Mouse (Mus musculus): ENCODE data around the gene Mrpl38. TPM values are rescaled to one million over a fixed set of nuclear protein-coding genes. Genes with fewer than 3 reads are reported as not detected.
"Not testable (repeated sequence)": the region's sequence is repeated elsewhere in the genome, so short reads cannot be mapped to it uniquely, and the experiment has no call there.

Gene Mrpl38
- total RNA-seq, 2 experiments from 2014 or later: 62.5 to 66.0 TPM

DNA sequence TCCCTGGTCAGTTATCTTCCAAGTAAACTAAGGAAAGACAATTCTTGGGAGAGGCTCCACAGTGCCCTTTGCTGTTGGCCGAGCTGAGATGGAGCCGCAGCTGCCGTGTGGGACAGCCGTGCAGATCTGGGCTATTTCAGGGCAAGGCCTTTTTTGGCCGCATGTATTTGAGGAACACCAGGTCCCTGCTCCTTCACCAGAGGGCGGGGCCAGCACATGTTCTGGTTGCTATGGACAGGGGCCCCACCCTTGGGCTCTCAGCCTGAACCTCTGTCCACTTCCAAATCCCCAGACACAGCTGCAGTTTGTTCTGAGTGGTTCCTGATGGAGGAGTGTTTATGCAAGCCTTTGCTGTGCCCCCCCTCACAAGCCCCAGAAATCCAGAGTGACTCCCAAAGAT, 38.3 kb downstream of the Mrpl38 start:
- intact Hi-C loops (cut with DNase I): no loop called here
- peak; percentile 92 for DNase-seq (ENCODE audit: low spot score)

DNA sequence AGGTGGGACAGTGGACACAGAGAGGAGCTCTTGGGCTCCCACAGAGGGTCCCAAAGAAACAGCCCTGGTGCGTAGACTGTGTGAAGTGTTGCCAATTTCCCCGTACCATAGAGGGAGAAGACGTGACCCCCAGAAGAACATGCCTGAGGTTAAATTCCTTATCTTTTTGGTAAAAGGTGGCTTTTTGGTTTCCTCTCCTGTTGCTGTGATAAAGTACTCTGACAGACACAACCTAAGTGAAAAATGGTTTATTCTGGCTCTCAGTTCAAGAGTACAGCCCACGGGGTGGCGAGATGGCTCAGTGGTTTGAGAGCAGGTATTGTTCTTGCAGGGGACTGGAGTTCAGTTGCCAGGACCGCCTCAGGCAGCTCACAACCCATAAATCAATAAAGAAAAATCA, 39.2 kb downstream of the Mrpl38 start:
- DNase-seq (ENCODE audit: low spot score): no peak
- intact Hi-C loops (cut with DNase I): no loop called here

DNA sequence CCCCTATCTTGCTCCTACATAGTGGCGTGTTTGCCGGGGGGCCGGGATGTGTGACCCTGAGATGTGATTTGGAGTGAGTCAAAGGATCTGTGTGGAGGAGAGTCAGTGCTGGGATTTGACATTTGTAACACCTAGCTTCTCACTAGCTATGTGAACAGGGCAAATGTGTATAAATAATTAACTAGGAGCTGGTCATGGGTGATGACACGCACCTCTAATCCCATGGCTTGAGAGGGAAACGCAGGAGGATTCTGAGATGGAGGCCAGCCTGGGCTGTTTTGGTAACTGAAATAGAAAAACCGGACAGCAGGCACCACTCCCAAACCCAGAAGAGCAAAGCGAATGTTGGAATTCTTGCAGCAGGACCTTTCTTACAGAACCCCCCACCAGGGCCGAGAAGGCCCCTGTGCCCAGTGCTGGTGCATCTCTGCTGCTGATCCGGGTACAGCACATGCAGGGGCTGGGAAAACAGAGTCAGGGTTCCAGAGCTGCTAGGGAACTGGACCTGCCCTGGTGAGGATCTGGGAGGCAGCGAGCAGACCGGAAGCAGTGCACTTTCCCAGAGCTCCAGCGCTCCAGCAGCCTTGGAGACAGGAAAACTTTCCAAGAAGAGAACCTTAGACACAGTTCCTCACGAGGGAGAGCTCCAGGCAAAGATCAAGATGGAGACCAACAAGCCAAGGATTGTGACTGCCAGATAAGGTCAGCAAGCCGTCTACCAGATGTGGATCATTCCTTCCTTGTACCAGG, 39.8 kb downstream of the Mrpl38 start:
- intact Hi-C loops (cut with DNase I): no loop called here
- DNase-seq (ENCODE audit: low spot score): no peak

DNA sequence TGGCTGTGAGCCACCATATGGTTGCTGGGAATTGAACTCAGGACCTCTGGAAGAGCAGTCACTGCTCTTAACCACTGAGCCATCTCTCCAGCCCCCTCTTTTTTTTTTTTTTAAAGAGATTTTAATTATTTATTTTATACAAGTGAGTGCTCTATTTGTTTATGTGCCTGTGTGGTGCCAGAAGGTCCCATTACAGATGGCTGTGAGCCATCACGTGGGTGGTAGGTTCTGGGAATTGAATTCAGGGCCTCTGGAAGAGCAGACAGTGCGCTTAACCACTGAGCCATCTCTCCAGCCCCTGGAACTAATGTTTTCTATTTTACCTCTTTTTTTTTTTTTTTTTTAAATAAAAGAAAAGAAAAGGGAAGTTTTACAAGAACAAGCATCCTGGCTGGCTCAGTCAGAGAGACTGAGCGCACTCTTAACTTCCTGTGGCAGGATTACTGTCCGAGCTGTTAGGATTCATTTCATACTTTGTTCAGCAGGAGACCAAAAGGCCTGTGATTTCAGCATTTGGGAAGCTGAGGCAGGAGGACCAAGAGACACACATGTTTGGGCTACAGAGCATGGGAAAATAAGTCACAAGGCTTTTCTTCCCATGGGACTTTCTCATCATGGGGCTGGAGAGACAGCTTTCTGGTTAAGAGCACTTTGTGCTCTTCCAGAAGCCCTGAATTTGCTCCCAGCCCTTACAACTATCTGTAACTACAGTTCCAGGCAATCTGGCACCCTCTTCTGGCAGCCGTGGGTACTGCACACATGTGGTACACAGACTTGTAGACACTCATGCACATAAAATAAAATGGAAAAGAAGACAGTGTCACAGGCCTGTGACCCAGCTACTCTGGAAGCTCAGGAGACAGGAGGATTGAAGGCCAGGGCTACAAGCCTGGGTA, 42.2 kb downstream of the Mrpl38 start:
- intact Hi-C loops (cut with DNase I): no loop called here
- no peak for DNase-seq (ENCODE audit: low spot score)

DNA sequence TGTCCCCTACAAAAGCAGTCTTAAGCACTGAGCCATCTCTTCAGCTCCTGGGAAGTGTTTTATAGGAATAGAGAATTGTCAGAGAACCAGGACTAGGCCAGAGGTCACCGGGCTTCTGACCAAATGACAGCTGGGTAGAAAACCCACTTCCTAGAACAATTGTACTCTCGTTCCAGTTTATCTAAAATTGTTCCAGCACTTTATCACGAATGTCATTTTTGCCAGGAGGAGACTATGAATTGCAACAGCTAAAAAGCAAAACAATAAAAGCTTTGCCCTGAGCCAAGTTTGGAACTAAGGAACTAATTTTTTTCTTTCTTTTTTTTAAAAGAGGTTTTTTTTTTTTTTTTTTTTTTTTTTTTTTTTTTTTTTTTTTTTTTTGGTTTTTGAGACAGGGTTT, 43.1 kb downstream of the Mrpl38 start:
- intact Hi-C loops (cut with DNase I): no loop called here

DNA sequence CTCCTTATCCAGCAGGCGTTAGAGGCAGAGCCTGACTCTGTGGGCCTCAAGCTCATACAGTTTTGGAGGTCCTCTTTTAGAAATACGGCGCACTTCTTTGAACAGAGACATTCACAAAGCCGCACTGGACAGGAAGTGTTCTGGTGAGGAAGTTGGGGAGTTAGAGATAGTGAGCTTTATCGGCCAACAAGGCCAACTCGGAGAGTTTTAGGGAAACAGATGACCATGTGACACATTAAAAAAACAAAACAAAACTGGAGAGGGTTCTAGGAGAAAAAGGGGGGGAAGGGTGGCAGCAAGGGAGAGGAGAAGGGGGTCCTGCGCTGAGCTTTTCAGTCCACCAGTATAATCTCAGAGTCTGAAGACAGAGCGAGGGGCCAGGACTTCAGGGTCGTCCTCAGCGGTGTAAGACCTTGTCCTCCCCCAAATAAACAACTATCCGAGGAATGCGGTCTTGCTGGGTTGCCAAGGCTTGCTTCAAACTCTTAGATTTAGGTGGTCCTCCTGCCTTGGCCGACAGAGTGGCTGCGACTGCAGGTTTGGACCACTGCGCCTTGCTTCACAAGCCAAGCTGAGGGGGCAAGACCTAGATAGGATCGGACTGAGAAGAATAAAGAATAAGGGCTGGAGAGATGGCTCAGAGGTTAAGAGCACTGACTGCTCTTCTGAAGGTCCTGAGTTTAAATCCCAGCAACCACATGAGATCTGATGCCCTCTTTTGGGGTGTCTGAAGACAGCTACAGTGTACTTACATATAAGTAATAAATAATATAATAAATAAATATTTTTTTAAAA, 44.7 kb downstream of the Mrpl38 start:
- DNase-seq (ENCODE audit: low spot score): no peak
- intact Hi-C loops (cut with DNase I): no loop called here

More for the DNA sequence above, 43.1 kb downstream of the Mrpl38 start:
- DNase-seq (ENCODE audit: low spot score): peak; percentile 73

DNA sequence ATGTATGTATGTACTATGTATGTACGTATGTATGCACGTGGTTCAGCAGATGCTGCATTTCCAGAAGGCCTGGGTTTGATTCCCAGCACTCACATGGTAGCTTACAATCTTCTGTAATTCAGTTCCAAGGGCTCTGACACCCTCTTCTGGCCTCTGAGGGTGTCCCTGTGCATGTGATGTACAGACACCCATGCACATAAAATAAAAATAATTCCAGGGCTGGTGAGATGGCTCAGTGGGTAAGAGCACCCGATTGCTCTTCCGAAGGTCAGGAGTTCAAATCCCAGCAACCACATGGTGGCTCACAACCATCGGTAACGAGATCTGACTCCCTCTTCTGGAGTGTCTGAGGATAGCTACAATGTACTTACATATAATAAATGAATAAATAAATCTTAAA, 45.7 kb downstream of the Mrpl38 start:
- DNase-seq (ENCODE audit: low spot score); intact Hi-C loops (cut with DNase I): not testable (repeated sequence)

DNA sequence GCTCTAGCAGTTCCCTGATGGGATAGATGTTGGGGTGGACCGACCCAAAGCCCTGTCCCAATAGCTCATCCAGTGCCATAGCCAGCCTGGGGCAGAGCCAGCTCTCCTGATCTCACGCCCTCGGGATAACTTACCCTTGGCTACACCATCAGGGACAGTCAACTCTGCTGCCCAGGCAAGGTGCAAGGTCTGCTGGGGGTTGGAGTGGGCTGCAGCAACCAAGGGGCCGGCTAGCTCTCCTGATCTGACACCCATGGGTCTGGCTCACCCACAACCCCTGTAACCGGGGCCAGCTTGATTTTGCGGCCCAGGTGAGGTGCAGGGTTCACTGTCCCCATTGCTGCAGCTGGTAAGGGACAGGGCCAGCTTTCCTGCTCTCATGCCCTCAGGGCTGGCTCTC, 47.1 kb downstream of the Mrpl38 start:
- intact Hi-C loops (cut with DNase I): no loop called here
- no peak for DNase-seq (ENCODE audit: low spot score)

DNA sequence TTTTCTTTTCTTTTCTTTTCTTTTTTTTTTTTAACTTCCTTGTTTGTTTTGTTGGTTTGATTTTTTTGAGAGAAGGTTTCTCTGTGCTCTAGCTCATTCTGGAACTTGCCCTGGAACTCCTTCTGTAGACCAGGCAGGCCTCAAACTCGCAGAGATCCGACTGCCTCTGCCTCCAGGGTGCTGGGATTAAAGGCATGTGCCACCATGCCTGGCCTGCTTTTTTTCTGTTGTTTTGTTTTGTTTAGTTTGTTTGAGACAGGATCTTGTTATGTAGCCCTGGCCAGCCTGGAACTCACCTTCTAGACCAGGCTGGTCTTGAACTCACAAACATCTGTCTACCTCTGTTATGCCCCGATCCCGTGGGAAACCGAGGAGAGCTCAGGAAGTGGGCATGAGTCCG, 49.1 kb downstream of the Mrpl38 start:
- intact Hi-C loops (cut with DNase I): loop anchor here (5.0 kb wide), 1 partner anchor 133 kb away; no protein-coding TSS in a partner anchor
- DNase-seq (ENCODE audit: low spot score): no peak

DNA sequence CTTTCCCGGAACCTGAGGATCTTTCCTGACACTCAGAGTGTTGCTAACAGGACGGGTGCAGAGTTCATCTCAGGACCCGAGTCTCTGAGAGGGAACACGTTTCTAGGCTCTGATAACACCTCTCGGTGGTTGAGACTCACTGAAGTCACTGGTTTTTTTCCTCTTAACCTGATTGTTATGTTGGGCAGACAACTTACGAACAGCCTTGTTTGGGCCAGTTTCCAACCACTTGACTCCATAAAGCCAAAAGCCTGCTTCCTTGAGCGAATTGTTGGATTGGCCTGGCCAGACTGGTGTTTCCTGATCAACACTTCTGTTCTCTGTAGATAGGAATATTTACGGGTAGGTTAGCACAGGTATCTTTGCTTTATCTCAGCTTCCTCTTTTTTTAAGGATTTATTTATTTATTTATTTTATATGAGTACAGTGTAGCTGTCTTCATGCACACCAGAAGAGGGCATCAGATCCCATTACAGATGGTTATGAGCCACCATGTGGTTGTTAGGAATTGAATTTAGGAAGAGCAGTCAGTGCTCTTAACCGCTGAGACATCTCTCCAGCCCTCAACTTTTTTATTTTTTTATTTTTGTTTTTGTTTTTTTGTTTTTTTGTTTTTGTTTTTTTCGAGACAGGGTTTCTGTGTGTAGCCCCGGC, 49.8 kb downstream of the Mrpl38 start:
- intact Hi-C loops (cut with DNase I): loop anchor here (1.0 to 5.0 kb wide), 2 partner anchors 21 to 133 kb away; no protein-coding TSS in a partner anchor

DNA sequence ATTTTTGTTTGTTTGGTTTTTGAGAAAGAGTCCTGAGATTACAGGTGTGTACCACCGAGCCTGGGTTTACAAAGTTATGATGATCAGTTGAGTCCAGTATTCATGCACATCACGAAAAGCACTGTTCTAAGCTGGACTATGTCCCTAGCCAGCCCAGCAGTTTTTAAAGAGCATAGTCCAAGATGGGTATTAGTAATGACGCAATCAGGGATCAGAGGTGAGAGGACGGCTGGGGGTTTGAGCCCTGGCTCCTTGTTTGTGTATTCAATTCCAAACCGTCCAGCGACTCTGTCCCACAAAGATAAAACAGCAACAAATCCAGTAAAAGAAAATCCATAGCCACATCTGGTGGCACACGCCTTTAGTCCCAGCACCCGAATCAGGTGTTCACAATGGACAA, 50.5 kb downstream of the Mrpl38 start:
- intact Hi-C loops (cut with DNase I): loop anchor here (1.0 to 5.0 kb wide), 2 partner anchors 22 to 134 kb away; no protein-coding TSS in a partner anchor
- DNase-seq (ENCODE audit: low spot score): no peak

More for the DNA sequence above, 49.8 kb downstream of the Mrpl38 start:
- no peak for DNase-seq (ENCODE audit: low spot score)

DNA sequence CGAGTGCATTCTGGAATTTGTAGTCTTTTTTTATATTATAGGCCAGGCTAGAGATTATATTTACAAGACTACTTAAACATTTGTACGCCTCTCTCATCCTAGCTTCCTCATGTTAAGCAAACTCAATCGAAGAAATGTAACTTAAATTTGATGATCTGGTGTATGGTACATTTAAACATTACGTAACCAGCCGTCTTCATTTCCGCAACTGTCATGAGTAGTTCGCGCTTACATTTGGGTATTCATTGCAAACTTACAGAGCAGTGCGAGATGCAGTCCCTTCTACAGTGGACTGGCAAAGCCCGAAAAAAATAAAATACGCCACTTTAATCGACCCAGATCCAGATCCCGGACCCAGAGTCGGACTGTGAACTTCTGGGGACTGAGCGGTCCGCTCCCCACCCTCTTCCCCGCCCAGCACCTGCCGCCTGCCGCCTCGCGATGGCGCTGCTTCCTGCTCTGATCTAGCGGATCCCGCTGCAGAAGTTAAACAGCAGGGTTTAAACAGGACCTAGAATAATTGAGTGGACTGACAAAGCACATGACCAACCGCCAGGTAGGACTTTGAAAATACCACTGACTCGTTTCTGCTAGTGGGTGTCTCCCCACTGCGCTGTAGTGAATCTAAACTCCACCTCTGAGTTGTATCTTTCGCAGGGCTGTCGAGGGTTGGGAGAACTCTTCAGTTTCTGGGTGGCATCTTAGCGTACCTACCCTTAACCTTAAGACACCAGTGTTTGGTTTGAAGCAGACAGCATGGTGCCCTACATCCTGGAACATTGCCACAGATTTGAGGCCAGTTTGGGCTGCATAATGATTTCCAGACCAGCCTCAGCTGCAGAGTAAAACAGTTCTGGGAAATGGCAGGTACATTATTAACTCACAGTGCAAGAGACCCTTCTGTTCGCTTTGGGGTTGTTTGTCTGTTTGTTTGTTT, 51.2 kb downstream of the Mrpl38 start:
- peak; percentile 80 for DNase-seq (ENCODE audit: low spot score)

DNA sequence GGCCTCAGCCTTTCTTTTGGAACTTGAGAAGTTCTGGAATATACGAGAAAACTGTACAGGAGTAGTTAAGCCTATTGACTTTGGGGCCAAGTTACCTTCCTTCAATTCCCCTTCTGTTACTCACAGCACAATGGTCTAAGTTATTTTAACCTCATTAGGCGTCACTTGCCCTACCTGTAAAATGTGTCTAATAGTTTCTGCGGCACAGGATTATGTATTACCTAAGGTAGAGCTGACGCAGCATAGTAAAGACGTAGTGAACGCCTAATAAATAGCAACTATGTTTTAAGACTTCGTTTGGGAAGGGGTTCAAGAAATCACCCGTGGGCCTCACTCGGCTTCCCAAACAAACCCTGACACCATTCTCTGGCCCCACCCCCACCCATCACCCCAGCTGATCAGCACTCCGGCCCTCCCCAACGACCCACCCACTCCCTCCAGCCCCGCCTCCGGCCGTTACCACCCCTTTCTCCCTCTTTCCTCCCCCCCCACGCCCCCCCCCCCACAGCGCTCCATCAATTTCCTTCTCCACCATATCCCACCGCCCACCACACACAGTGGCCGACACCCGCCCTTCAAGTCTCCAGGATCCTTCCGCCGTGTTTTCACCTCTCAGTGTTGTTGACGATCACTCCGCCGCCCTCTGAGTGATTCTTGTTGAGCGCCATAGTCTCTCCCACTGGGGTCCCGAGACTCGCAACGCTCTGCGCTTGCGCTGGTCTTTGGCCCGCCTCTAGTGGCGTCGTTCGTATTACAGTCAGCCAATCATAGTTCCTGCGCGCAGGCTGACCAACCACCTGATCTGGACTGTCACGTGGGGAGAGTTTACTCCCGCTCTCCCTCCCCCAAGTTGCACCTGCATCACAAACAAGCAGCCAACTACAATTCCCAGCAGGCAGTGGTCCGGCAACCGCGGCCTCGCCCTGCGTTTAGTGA, 52.1 kb downstream of the Mrpl38 start, which contains the start of gene Wbp2:
Gene Wbp2 (minus strand): TSS at position 738 of the 936 bp plus-strand sequence.
- peak; percentile 98 for DNase-seq (ENCODE audit: low spot score)
- intact Hi-C loops (cut with DNase I): loop anchor here (1.0 to 5.0 kb wide), 2 partner anchors 44 to 136 kb away; no protein-coding TSS in a partner anchor

More for the DNA sequence above, 51.2 kb downstream of the Mrpl38 start:
- intact Hi-C loops (cut with DNase I): loop anchor here (1.0 to 5.0 kb wide), 3 partner anchors 23 to 135 kb away; no protein-coding TSS in a partner anchor

DNA sequence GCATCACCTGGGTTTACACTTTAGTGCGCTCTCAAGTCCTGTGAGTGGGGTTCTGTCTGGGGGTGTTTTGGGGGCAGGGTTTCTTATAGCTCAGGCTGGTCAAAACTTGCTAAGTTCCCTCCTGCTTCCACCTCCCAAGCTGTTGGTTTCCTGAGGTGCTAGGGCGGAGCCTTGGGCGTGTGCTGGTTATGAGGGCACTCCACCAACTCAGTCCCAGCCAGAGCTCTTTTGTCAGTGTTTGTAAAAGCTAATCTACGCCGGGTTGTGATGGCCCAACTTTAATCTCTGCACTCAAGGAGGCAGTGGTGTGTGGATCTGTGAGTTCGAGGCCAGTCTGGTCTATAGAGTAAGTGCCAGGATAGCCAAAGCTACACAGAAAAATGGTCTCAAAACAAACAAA, 54.5 kb downstream of the Mrpl38 start:
- no peak for DNase-seq (ENCODE audit: low spot score)
- intact Hi-C loops (cut with DNase I): loop anchor here (5.0 kb wide), 1 partner anchor 42 kb away; no protein-coding TSS in a partner anchor

DNA sequence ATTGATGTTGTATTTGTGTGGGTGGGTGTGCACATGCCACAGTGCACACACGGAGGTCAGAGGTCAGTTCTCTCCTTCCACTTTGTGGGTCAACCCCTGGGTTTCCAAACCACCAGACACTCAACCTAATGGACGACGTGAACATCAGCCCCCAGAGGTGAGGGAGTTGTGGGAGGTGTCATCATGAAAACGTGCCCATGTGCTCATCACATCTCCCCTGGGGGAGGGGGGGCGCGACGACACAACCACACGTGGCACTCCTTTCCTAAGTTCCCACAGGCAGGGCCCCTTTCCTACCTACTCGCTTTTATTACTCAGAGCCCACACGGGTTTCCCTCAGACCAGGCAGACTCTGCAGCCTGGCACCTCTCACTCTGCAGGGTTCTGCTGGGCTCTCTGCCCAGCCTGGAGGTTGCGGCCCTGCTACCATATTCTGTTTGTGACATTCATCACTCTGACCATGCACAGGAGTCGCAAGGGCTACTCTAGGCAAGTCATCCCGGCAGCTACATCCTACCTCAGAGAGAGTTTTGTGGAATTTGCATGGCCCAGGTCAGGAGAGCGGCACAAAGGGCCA, 55.5 kb downstream of the Mrpl38 start:
- intact Hi-C loops (cut with DNase I): loop anchor here (5.0 kb wide), 1 partner anchor 41 kb away; no protein-coding TSS in a partner anchor
- DNase-seq (ENCODE audit: low spot score): no peak

Measured in heart, postnatal 25 days (tissue).